Mouse (Mus musculus) neural tube, embryonic 15.5 days (tissue): ENCODE measurements at regions not wholly inside any gene's neighbourhood (a gene's known extent, or its start where the extent isn't known, plus 50 kb on each side); places are given as distances from the start of the nearest gene placed in this dataset.

Source experiments
- ATAC-seq: fragments of 200-750 bp; cut with Nextera tagmentation; 2 replicates; pipeline ENCODE4 v1.8.0; 2017; ENCODE audit warnings: mild to moderate bottlenecking, moderate TSS enrichment, moderate library complexity; ENCODE audit not compliant: low FRiP score
- H3K27ac ChIP-seq: fragments of 300-500 bp; sonication (generic); replicated peaks from 2 replicates; pipeline ENCODE4 v1.5.1; 2015; ENCODE audit warnings: mild to moderate bottlenecking, inconsistent platforms
- H3K27me3 ChIP-seq: fragments of 300-500 bp; sonication (generic); replicated peaks from 2 replicates; pipeline ENCODE4 v1.6.1; 2015; ENCODE audit warnings: inconsistent platforms
- H3K36me3 ChIP-seq: fragments of 300-500 bp; sonication (generic); 2 replicates; pipeline ENCODE4 v1.6.1; 2015; ENCODE audit warnings: inconsistent platforms
- H3K4me1 ChIP-seq: fragments of 300-500 bp; sonication (generic); 2 replicates; pipeline ENCODE4 v1.6.1; 2015; ENCODE audit warnings: inconsistent platforms
- H3K4me2 ChIP-seq: fragments of 300-500 bp; sonication (generic); 2 replicates; pipeline ENCODE4 v1.6.1; 2015; ENCODE audit warnings: inconsistent platforms, mild to moderate bottlenecking, moderate library complexity
- H3K4me3 ChIP-seq: fragments of 300-500 bp; sonication (generic); replicated peaks from 2 replicates; pipeline ENCODE4 v1.5.1; 2015; ENCODE audit warnings: mild to moderate bottlenecking, inconsistent platforms
- H3K9ac ChIP-seq: fragments of 300-500 bp; sonication (generic); replicated peaks from 2 replicates; pipeline ENCODE4 v1.6.1; 2015; ENCODE audit warnings: mild to moderate bottlenecking, inconsistent platforms
- H3K9me3 ChIP-seq: fragments of 300-500 bp; sonication (generic); replicated peaks from 2 replicates; pipeline ENCODE4 v1.6.1; 2016; ENCODE audit warnings: inconsistent platforms
- WGBS: fragments of 180-500 bp; shearing (Covaris S2); methylation state at CpG from one replicate; pipeline ENCODE4 v1.1.7; 2015; ENCODE audit warnings: mixed read lengths; 5-methylcytosine and 5-hydroxymethylcytosine counted together

DNA sequence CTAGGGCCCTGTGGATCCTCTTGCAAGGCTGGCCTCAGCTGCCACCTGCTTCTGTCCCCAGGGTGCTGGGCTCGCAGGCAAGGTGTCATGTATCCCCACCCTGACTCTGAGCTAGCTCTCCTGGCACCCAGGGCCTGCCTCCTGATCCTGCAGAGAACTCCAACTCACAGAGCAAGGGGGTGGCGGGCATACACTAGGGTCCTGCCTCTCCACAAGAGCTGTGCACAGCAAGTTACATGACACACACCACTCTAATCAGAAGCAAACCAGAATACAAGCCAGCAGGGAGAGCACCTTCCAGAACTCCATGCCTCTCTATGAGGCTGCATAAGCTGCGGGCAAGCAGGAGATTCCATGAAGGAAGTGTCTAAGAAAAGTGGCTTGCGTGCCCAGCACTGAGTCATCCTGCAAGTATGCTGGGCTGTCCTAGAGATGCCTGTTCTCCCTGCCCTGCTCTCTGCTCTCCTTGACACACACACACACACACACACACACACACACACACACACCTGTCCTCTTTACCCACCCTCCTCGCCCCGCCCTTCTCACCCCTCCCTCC, 208.8 kb upstream of the Arid1b start:
- Histone ChIP-seq H3K36me3 (no peaks in the 10 kb centered on the region), H3K9ac (no peak overlapping the region), H3K27ac (no peak overlapping the region), H3K4me2 (no peak overlapping the region), H3K4me1 (no peaks in the 10 kb centered on the region), H3K27me3 (no peaks in the 10 kb centered on the region), H3K4me3 (no peak overlapping the region), H3K9me3 (no peaks in the 10 kb centered on the region)
- 80% methylated on average over 6 of the region's 6 CpGs for WGBS
- no peak for ATAC-seq

DNA sequence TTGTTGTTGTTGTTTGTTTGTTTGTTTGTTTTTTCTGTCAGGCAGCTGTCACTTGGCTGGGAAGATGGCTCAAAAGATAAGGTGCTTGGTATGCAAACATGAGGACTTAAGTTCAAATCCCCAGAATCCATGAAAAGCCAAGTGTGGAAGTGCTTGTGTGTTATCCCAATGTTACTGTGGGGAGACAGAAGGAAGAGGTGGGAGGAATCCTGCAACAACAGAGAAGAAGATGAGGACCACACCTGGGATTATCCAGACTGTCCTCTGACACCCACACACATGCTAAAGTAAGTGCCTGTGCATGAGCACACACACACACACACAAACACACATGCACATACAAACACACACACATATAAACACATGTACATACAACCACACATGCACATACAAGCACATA, 207.6 kb upstream of the Arid1b start:
- Histone ChIP-seq H3K4me1 (no peaks in the 10 kb centered on the region), H3K36me3 (no peaks in the 10 kb centered on the region), H3K4me2 (no peak overlapping the region), H3K9me3 (no peaks in the 10 kb centered on the region), H3K27me3 (no peaks in the 10 kb centered on the region), H3K27ac (no peak overlapping the region), H3K9ac (no peak overlapping the region), H3K4me3 (no peak overlapping the region)
- ATAC-seq, result no peak

DNA sequence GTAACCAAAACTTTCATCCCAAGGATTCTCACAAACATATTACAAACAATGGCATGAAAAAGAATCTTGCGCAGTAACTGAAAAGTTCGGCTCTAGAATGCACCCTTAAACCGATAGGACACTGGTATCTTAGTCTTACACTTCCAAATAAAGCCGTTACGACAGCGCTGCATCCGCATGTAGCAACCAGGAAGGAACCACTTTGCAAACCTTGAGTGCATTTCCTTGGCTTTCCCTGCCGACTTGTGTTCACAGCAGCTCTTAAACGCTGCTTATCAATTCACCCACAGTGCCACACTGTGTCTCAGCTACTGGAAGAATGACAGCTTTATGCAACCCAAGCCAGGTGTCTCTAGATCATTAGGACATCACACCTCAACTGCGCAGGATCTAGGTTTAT, 202.3 kb upstream of the Arid1b start:
- Histone ChIP-seq H3K4me3 (no peak overlapping the region), H3K4me1 (no peaks in the 10 kb centered on the region), H3K9me3 (no peaks in the 10 kb centered on the region), H3K27me3 (no peaks in the 10 kb centered on the region), H3K36me3 (no peaks in the 10 kb centered on the region), H3K9ac (no peak overlapping the region), H3K27ac (no peak overlapping the region), H3K4me2 (no peak overlapping the region)
- 85% methylated on average over 10 of the region's 10 CpGs for WGBS
- ATAC-seq, result no peak

DNA sequence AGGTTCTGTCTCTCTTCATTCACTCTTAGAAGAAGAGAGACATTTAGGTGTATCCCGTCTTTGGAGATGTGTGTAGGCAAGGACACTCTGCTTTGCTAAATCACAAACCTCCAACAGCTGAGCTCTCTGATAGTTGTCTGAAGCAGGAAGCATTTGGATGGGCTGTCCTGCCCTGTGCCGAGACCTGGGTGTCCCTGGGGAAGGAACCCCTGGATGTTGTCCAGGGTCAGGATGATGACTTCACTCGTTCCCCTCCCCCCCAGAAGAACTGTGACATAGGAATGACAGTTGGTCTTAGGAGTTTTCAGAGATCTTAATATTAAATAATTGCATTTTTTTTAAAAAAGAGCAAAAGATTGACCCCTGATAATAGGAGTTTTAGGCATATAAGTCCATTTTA, 197.9 kb upstream of the Arid1b start:
- Histone ChIP-seq H3K27ac (no peak overlapping the region), H3K4me3 (no peak overlapping the region), H3K4me1 (no peaks in the 10 kb centered on the region), H3K9me3 (no peaks in the 10 kb centered on the region), H3K27me3 (no peaks in the 10 kb centered on the region), H3K4me2 (no peak overlapping the region), H3K9ac (no peak overlapping the region), H3K36me3 (no peaks in the 10 kb centered on the region)
- no peak for ATAC-seq
- WGBS, result 87% methylated on average over 3 of the region's 3 CpGs

DNA sequence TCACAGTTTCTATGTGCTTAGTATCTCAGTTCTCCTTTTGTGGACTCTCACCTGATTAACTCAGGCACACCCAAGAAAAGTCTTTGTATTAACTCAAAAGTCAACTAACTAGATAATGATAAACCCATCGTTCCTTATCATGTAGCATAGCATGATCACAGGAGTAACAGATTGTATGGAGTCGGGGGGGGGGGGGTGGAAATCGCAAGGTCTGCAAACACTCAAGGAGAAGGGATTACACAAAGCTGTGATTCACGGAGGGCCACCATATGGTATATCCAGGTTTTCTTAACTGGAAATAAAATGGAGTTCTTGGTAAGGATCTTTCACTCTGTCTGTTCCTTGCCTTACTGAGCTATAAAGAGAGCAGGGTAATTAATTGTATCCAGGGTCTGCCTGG, 190.1 kb upstream of the Arid1b start:
- H3K27ac ChIP-seq, result no peak overlapping the region
- no peaks in the 10 kb centered on the region for H3K36me3 ChIP-seq
- H3K4me1 ChIP-seq, result no peaks in the 10 kb centered on the region
- no peaks in the 10 kb centered on the region for H3K9me3 ChIP-seq
- H3K27me3 ChIP-seq, result no peaks in the 10 kb centered on the region
- ATAC-seq, result no peak
- no peak overlapping the region for H3K4me2 ChIP-seq
- no peak overlapping the region for H3K9ac ChIP-seq
- WGBS, result 87% methylated on average over 4 of the region's 4 CpGs
- H3K4me3 ChIP-seq, result no peak overlapping the region

DNA sequence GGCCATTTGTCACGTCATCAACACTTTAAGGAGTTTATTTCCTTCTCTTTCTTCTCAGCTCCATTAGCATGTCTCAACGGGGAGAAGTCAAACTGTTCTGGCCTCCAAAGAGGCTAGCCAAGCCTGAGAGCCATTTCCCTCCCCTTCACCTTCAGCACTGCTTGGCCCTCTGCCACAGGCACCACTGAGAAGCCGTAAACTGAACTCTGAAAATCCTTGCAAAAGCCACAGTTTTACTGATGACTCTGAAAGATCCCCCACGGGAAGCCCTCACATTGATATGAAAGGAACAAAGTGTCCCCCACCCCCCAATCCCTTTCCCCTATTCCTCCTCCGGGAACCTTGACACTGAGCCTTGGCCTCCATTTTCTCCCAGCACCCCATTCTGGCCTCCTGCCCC, 188.1 kb upstream of the Arid1b start:
- H3K27me3 ChIP-seq, result no peaks in the 10 kb centered on the region
- WGBS, result 33% methylated on average over 5 of the region's 5 CpGs
- no peaks in the 10 kb centered on the region for H3K9me3 ChIP-seq
- H3K4me3 ChIP-seq, result no peak overlapping the region
- H3K4me2 ChIP-seq, result no peak overlapping the region
- no peak for ATAC-seq
- H3K36me3 ChIP-seq, result no peaks in the 10 kb centered on the region
- no peak overlapping the region for H3K27ac ChIP-seq
- no peaks in the 10 kb centered on the region for H3K4me1 ChIP-seq
- H3K9ac ChIP-seq, result no peak overlapping the region

DNA sequence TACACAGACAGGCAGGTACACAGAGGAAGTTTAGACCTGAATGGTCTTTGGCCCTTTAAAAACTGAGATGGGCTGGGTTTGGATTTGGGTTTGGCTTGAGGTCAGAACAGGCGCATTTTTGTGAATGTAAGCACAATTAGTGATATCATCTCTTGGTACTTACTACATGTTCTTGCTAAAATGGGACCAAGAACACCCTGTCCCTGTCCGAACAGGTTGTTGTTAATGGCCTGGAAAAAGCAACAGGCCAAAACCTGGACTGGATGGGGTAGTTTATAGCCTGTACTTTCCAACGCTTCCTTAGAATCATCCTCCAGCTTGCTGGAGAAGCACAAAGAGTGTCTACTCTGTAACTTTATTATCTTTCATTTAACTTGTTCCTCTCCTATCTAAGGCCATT, 185.2 kb upstream of the Arid1b start:
- WGBS, result 87% methylated on average over 3 of the region's 3 CpGs
- H3K36me3 ChIP-seq, result no peaks in the 10 kb centered on the region
- no peaks in the 10 kb centered on the region for H3K4me1 ChIP-seq
- no peak for ATAC-seq
- no peaks in the 10 kb centered on the region for H3K9me3 ChIP-seq
- no peak overlapping the region for H3K4me2 ChIP-seq
- H3K9ac ChIP-seq, result no peak overlapping the region
- H3K27ac ChIP-seq, result no peak overlapping the region
- H3K4me3 ChIP-seq, result no peak overlapping the region
- no peaks in the 10 kb centered on the region for H3K27me3 ChIP-seq

DNA sequence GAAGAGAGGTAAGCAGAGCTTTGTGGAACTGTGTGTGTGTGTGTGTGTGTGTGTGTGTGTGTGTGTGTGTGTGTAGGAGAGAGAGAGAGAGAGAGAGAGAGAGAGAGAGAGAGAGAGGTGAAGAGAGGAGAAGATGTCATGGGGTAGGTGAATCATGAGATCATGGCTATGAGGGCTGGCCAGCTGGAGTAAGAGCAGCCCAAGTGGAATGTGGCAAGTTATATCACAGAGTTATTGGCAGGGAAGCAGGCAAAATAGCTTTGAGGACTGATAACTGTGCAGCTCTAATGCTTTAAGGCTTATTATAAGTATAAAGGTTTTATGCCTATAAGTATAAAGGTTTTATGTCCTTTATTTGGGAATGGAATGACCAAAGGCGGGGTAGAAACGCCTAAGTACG, 180.9 kb upstream of the Arid1b start:
- Histone ChIP-seq H3K4me2 (no peak overlapping the region), H3K36me3 (no peaks in the 10 kb centered on the region), H3K27me3 (no peaks in the 10 kb centered on the region), H3K9me3 (no peaks in the 10 kb centered on the region), H3K9ac (no peak overlapping the region), H3K27ac (no peak overlapping the region), H3K4me3 (no peak overlapping the region), H3K4me1 (no peaks in the 10 kb centered on the region)
- ATAC-seq, result no peak
- 90% methylated on average over 3 of the region's 3 CpGs for WGBS

DNA sequence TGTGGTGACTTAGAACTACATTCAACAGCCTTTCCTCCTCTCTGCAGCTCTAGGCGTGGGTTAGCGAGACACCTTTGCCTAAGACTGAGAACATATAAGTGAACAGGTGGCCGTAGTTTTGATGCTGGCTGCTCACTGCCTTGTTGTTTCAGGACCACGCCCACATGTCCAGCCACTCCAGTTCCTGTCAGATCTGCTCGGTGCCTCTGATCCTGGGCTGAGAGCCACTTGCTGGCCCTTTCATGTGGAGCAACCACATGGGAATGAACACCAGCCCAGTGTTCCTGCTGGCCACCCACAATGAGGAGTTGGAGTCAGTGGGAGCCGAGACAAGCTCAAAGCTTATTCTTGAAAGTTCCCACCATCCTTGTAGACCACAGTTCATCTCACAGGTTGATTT, 180.5 kb upstream of the Arid1b start:
- H3K27ac ChIP-seq, result no peak overlapping the region
- 78% methylated on average over 6 of the region's 6 CpGs for WGBS
- H3K4me1 ChIP-seq, result no peaks in the 10 kb centered on the region
- no peak overlapping the region for H3K4me3 ChIP-seq
- H3K9me3 ChIP-seq, result no peaks in the 10 kb centered on the region
- H3K36me3 ChIP-seq, result no peaks in the 10 kb centered on the region
- ATAC-seq, result no peak
- H3K27me3 ChIP-seq, result no peaks in the 10 kb centered on the region
- no peak overlapping the region for H3K9ac ChIP-seq
- H3K4me2 ChIP-seq, result no peak overlapping the region

DNA sequence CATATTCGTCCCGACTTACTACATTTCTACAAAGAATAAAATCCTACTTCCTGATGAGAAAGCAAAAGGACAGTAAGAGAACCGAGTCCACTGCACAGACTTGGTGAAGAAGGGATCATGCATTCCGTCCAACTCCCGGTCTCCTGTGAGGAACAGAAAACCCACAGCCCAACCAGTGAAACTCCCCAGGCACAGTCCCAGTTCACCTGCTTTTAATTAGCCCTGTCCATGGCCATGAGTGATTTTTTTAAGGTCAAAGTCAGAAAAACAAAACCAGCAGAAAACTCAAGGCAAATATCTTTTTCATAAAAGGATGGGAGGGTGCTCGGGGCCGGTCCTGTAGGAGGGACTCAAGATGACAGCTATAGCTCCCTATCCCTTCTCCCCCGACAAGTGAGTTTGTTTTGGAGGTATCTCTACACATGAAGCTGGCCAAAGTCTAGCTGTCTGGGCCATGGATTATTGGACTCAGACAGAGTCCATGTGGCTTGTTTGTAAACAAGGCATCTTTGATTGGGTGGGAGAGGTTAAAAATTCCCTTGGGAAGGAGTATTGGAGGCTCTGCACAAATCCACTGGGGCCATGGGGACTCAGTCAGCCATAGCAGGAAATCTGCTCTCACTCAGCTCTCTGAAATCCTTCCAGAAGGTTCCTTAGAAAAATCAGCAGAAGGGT, 168.8 kb upstream of the Arid1b start:
- H3K36me3 ChIP-seq, result no peaks in the 10 kb centered on the region
- 84% methylated on average over 8 of the region's 8 CpGs for WGBS
- H3K9ac ChIP-seq, result no peak overlapping the region
- no peaks in the 10 kb centered on the region for H3K9me3 ChIP-seq
- H3K4me3 ChIP-seq, result no peak overlapping the region
- no peak overlapping the region for H3K27ac ChIP-seq
- H3K27me3 ChIP-seq, result no peaks in the 10 kb centered on the region
- ATAC-seq, result no peak
- H3K4me1 ChIP-seq, result no peaks in the 10 kb centered on the region
- H3K4me2 ChIP-seq, result no peak overlapping the region

DNA sequence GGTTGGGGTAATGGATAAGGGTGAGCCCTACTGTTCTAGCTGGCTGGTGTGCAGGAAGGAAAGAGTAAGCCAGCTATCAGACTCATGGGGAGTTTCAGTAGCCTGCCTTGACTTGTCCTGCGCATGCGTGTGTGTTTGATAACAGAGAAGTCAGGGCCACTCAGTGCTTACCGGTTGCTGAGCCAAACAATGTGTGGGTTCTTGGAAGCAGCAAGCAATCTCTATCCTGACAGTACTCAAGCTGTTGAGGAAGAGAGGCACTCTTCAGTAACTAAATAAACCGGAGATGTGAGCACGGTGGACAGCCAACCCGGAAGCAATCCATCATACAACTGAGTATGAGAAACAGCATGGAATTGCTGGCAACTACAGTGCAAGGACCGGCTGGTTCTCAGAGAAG, 160.1 kb upstream of the Arid1b start:
- H3K4me1 ChIP-seq, result peaks cover 5% of the 10 kb centered on the region; the same call in 1 of the 2 replicates
- no peak overlapping the region for H3K27ac ChIP-seq
- no peak overlapping the region for H3K9ac ChIP-seq
- no peak for ATAC-seq
- H3K36me3 ChIP-seq, result no peaks in the 10 kb centered on the region
- no peak overlapping the region for H3K4me2 ChIP-seq
- WGBS, result 75% methylated on average over 7 of the region's 7 CpGs
- H3K9me3 ChIP-seq, result no peaks in the 10 kb centered on the region
- no peaks in the 10 kb centered on the region for H3K27me3 ChIP-seq
- H3K4me3 ChIP-seq, result no peak overlapping the region

DNA sequence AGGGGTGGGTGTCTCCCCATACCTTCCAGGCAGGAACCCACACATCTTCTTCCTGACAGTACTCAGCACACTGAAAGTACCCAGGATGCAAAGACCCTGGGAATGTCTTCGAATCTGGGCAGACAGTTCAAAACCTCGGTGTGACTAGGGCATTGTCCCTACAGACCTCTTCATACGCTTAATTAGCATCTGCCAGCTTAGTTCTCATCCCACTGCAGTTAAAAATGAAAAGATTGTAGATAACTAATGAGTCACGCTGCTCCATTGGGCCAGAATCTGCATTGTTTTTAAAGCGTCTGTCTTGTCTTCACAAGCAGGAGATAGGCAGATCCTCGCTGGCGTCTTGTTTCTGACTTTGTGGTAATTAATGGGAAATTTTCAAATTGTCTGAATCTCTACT, 159.6 kb upstream of the Arid1b start:
- ATAC-seq, result no peak
- H3K27me3 ChIP-seq, result no peaks in the 10 kb centered on the region
- H3K4me3 ChIP-seq, result no peak overlapping the region
- no peak overlapping the region for H3K9ac ChIP-seq
- peaks cover 5% of the 10 kb centered on the region; the same call in 1 of the 2 replicates for H3K4me1 ChIP-seq
- no peaks in the 10 kb centered on the region for H3K36me3 ChIP-seq
- no peaks in the 10 kb centered on the region for H3K9me3 ChIP-seq
- H3K4me2 ChIP-seq, result no peak overlapping the region
- WGBS, result 36% methylated on average over 7 of the region's 7 CpGs
- no peak overlapping the region for H3K27ac ChIP-seq
